Comparison of ENCODE assay signal across 9 mouse cellular contexts in genomic region chr6:50304949-50305491, GRCm38 (mm10). TPM values are rescaled to one million over a fixed set of nuclear protein-coding genes. Genes with fewer than 3 reads are reported as not detected.
DNase-seq lines count a peak whose midpoint lies in the region; TF ChIP-seq lines count a peak whose summit lies in the region.
"Had no signal": no experiment of that assay in that cellular context is flagged by ENCODE, and none has a peak within 500 bp of the region (broad histone marks: within the 10 kb centered on the region; RNA-seq: fewer than 3 reads in every experiment).

No protein-coding gene starts in this region.

- no peak overlapping the region for H3K4me3 ChIP-seq in ES-Bruce4 (ENCODE audit: low read depth, low read length)
- H3K4me3 ChIP-seq in embryonic facial prominence, embryonic 10.5 days, result no peak overlapping the region
- H3K4me3 ChIP-seq: limb, embryonic 15.5 days had no signal

- H3K27me3 ChIP-seq in ES-Bruce4 (ENCODE audit: control insufficient read depth, insufficient read depth, low read length, poor library complexity, severe bottlenecking), result no peaks in the 10 kb centered on the region
- no peaks in the 10 kb centered on the region for H3K27me3 ChIP-seq in embryonic facial prominence, embryonic 10.5 days (replicated peaks; ENCODE audit: low read depth, poor library complexity, severe bottlenecking)
- H3K27me3 ChIP-seq: limb, embryonic 15.5 days had no signal

- H3K36me3 ChIP-seq in ES-Bruce4 (ENCODE audit: control insufficient read depth, insufficient read depth, low read length, poor library complexity, severe bottlenecking), result no peaks in the 10 kb centered on the region
- no peaks in the 10 kb centered on the region for H3K36me3 ChIP-seq in embryonic facial prominence, embryonic 10.5 days (replicated peaks)

- no peak overlapping the region for H3K9ac ChIP-seq in ES-Bruce4 (ENCODE audit: low read depth, poor library complexity, severe bottlenecking)
- H3K9ac ChIP-seq: limb, embryonic 15.5 days had no signal

- intact Hi-C loops in heart, postnatal 10 days (cut with DNase I), result no loop called here

- no peaks in the 10 kb centered on the region for H3K4me1 ChIP-seq in ES-Bruce4 (ENCODE audit: control insufficient read depth, insufficient read depth, low read length)
- no peaks in the 10 kb centered on the region for H3K4me1 ChIP-seq in embryonic facial prominence, embryonic 10.5 days
- H3K4me1 ChIP-seq: limb, embryonic 15.5 days had no signal

- no peak overlapping the region for H3K27ac ChIP-seq in ES-Bruce4 (ENCODE audit: insufficient read depth, low read length)
- no peak overlapping the region for H3K27ac ChIP-seq in embryonic facial prominence, embryonic 10.5 days (replicated peaks)
- H3K27ac ChIP-seq: limb, embryonic 15.5 days had no signal

- 63% methylated on average over 4 of the region's 4 CpGs for WGBS in embryonic facial prominence, embryonic 10.5 days

- peak; percentile 83 for DNase-seq in adrenal gland, postnatal 10 days
- peak; percentile 75 for DNase-seq in embryonic facial prominence, embryonic 10.5 days (ENCODE audit: low spot score)
- DNase-seq in heart, postnatal 10 days, result peak; percentile 82 to 90
- peak; percentile 53 to 85 for DNase-seq in layer of hippocampus, adult 8-10 months (ENCODE audit: low spot score in 2 of 2)
- peak; percentile 80 for DNase-seq in lung, postnatal 14 days
- peak; percentile 87 to 92 for DNase-seq in right cerebral cortex, adult 2 months (ENCODE audit: low spot score in 2 of 2)
- peak; percentile 41 for DNase-seq in urinary bladder, postnatal 10 days (ENCODE audit: low spot score)

- peak; percentile 92 for TF ChIP-seq CTCF in ES-Bruce4 (IDR thresholded peaks at IDR 0.05; ENCODE audit: low read depth, low read length)

- no peak for TF ChIP-seq POLR2A in ES-Bruce4 (IDR thresholded peaks at IDR 0.05; ENCODE audit: insufficient read depth, low read length)

- no peaks in the 10 kb centered on the region for H3K9me3 ChIP-seq in ES-Bruce4 (replicated peaks; ENCODE audit: control insufficient read depth, insufficient read depth, low read length, poor library complexity, severe bottlenecking)
- no peaks in the 10 kb centered on the region for H3K9me3 ChIP-seq in embryonic facial prominence, embryonic 10.5 days
- H3K9me3 ChIP-seq: limb, embryonic 15.5 days had no signal

- TF ChIP-seq EP300 in ES-Bruce4 (IDR thresholded peaks at IDR 0.05; ENCODE audit: insufficient read depth, low read depth, low read length), result no peak

RNA-seq across cellular contexts. Expression of gene Gsdme, which starts 41.4 kb away (rescaled TPM):
- 0.62 and 1.1 TPM in 2 replicates for polyA plus RNA-seq in ES-Bruce4 (2011; ENCODE audit: insufficient read depth, insufficient read length, low read depth, missing spikeins)
- total RNA-seq in adrenal gland, postnatal 10 days (2021), result 1 to 10 TPM; 2.8 TPM
- 49.3 and 50.7 TPM in 2 replicates for polyA plus RNA-seq in embryonic facial prominence, embryonic 10.5 days (2016; fragmentation: Nextera tagmentation; extraction: Ambion mirVana)
- total RNA-seq in heart, postnatal 10 days (2021), result under 1 TPM; 0.41 to 0.62 TPM
- total RNA-seq in layer of hippocampus, adult 8-10 months (2022), result 10 to 100 TPM; 10.1 to 13.6 (median 10.9) TPM
